Mouse (Mus musculus) heart, postnatal 0 days (tissue): ENCODE results near the gene Prr5l.

Experiments used
- CTCF ChIP-seq: IDR thresholded peaks from 2 replicates; pipeline ENCODE4 v1.5.1; 2016; ENCODE audit warnings: antibody characterized with exemption, control low read depth, low read depth
- EP300 ChIP-seq: IDR thresholded peaks from 2 replicates; pipeline ENCODE4 v1.6.1; 2016; ENCODE audit warnings: antibody characterized with exemption, low read depth

DNA sequence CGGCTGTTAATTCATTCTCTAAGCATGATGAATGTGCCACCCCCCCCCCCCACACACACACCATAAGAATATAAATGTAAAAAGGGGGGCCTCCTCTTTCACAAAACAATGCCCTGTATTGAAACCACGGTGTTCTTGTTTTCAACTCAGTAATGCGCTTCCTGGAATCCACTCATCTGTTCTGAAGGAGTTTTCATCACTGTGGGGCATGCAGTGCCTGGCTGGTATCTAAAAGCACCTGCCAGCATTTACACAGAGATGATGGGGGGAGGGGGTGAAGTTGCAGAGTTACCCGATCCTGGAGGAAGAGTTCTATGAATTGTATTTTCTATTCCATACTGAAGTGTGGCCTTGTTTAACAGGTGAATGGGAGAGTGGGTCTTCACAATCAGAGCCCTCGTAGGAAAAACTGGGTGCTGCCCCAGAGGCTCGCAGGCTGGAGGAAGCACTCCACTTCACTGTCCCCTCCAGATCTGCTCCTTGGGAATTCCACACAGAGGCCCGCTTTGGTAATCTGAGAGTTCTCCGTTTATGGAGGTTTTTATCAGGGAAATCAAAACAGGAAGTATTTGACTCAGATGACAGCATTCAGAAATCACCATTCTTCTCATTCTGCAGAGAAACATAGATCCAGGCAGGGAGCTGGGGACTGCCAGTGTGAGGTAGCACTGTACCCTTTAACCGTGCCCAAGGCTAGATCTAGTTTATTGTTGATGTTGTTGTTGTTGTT, 52.5 kb downstream of the Prr5l start:
- TF ChIP-seq CTCF (no peak), EP300 (no peak)
